Mouse (Mus musculus): Measurements from ENCODE around the gene Hdac5. TPM values are rescaled to one million over a fixed set of nuclear protein-coding genes. Genes with fewer than 3 reads are reported as not detected.
"Not testable (repeated sequence)": the region's sequence is repeated elsewhere in the genome, so short reads cannot be mapped to it uniquely, and the experiment has no call there.

The Hdac5 gene
- polyA plus RNA-seq, 1 experiment from 2014 or later = 45.4 TPM

GRCm38 (mm10) chr11:102167539-102167938 is 62.4 kb downstream of the Hdac5 start:
- Histone ChIP-seq H3K9ac (ENCODE audit: low read length) (no peak overlapping the region), H3K27me3 (replicated peaks; ENCODE audit: control insufficient read depth, insufficient read depth, low read length) (no peaks in the 10 kb centered on the region), H3K4me2 (ENCODE audit: low read length) (no peak overlapping the region), H3K9me3 (ENCODE audit: control insufficient read depth, low read length) (no peaks in the 10 kb centered on the region), H3K36me3 (ENCODE audit: control insufficient read depth, insufficient read depth, low read length) (peaks cover 77% of the 10 kb centered on the region), H3K27ac (ENCODE audit: low read depth) (no peak overlapping the region), H3K4me3 (ENCODE audit: low read depth, low read length) (no peak overlapping the region), H3K4me1 (replicated peaks; ENCODE audit: control insufficient read depth, insufficient read depth, low read length) (no peaks in the 10 kb centered on the region)
- DNase-seq (ENCODE audit: low spot score) (no peak), ATAC-seq (replicated peaks; ENCODE audit: low FRiP score, low TSS enrichment, low read depth) (no peak)
- WGBS = 84% methylated on average over 5 of the region's 5 CpGs

- Histone ChIP-seq H3K9me3 (ENCODE audit: control insufficient read depth, low read length) (no peaks in the 10 kb centered on the region), H3K9ac (ENCODE audit: low read length) (no peak overlapping the region), H3K27me3 (replicated peaks; ENCODE audit: control insufficient read depth, insufficient read depth, low read length) (no peaks in the 10 kb centered on the region), H3K4me2 (ENCODE audit: low read length) (no peak overlapping the region), H3K4me3 (ENCODE audit: low read depth, low read length) (no peak overlapping the region), H3K4me1 (replicated peaks; ENCODE audit: control insufficient read depth, insufficient read depth, low read length) (no peaks in the 10 kb centered on the region), H3K27ac (ENCODE audit: low read depth) (no peak overlapping the region), H3K36me3 (ENCODE audit: control insufficient read depth, insufficient read depth, low read length) (peaks cover 87% of the 10 kb centered on the region)
- no peak for ATAC-seq (replicated peaks; ENCODE audit: low FRiP score, low TSS enrichment, low read depth)
- no peak for DNase-seq (ENCODE audit: low spot score)
- WGBS = 29% methylated on average over 6 of the region's 6 CpGs
These were observed 63.8 kb downstream of the Hdac5 start for GRCm38 (mm10) chr11:102165971-102166722.

GRCm38 (mm10) chr11:102159781-102160180 is 70.2 kb downstream of the Hdac5 start:
- ATAC-seq (replicated peaks; ENCODE audit: low FRiP score, low TSS enrichment, low read depth) (no peak), DNase-seq (ENCODE audit: low spot score) (no peak)
- H3K9ac ChIP-seq (ENCODE audit: low read length) = no peak overlapping the region
- H3K27ac ChIP-seq (ENCODE audit: low read depth) = no peak overlapping the region
- no peak overlapping the region for H3K4me3 ChIP-seq (ENCODE audit: low read depth, low read length)
- no peak overlapping the region for H3K4me2 ChIP-seq (ENCODE audit: low read length)
- H3K9me3 ChIP-seq (ENCODE audit: control insufficient read depth, low read length) = no peaks in the 10 kb centered on the region
- peaks cover 40% of the 10 kb centered on the region for H3K36me3 ChIP-seq (ENCODE audit: control insufficient read depth, insufficient read depth, low read length)
- 0 out of 2 replicates have a peak, but pooled peaks cover 8% of the 10 kb centered on the region for H3K4me1 ChIP-seq (replicated peaks; ENCODE audit: control insufficient read depth, insufficient read depth, low read length)
- no peaks in the 10 kb centered on the region for H3K27me3 ChIP-seq (replicated peaks; ENCODE audit: control insufficient read depth, insufficient read depth, low read length)
- WGBS = 78% methylated on average over 5 of the region's 5 CpGs

GRCm38 (mm10) chr11:102158024-102158423 is 71.9 kb downstream of the Hdac5 start:
- H3K27me3 ChIP-seq (replicated peaks; ENCODE audit: control insufficient read depth, insufficient read depth, low read length); H3K4me2 ChIP-seq (ENCODE audit: low read length); H3K4me3 ChIP-seq (ENCODE audit: low read depth, low read length); H3K9ac ChIP-seq (ENCODE audit: low read length); ATAC-seq (replicated peaks; ENCODE audit: low FRiP score, low TSS enrichment, low read depth); H3K9me3 ChIP-seq (ENCODE audit: control insufficient read depth, low read length); DNase-seq (ENCODE audit: low spot score); H3K4me1 ChIP-seq (replicated peaks; ENCODE audit: control insufficient read depth, insufficient read depth, low read length); H3K27ac ChIP-seq (ENCODE audit: low read depth): not testable (repeated sequence)
- H3K36me3 ChIP-seq (ENCODE audit: control insufficient read depth, insufficient read depth, low read length) = peaks cover 39% of the 10 kb centered on the region
- 84% methylated on average over 2 of the region's 2 CpGs for WGBS

- 0 out of 2 replicates have a peak, but pooled peaks cover 8% of the 10 kb centered on the region for H3K4me1 ChIP-seq (replicated peaks; ENCODE audit: control insufficient read depth, insufficient read depth, low read length)
- DNase-seq (ENCODE audit: low spot score) (no peak), ATAC-seq (replicated peaks; ENCODE audit: low FRiP score, low TSS enrichment, low read depth) (no peak; the same call in 1 of the 2 replicates)
- 29% methylated on average over 1 of the region's 1 CpGs for WGBS
- peak overlapping the region; percentile 58 for H3K4me3 ChIP-seq (ENCODE audit: low read depth, low read length)
- no peaks in the 10 kb centered on the region for H3K27me3 ChIP-seq (replicated peaks; ENCODE audit: control insufficient read depth, insufficient read depth, low read length)
- H3K9ac ChIP-seq (ENCODE audit: low read length) = no peak overlapping the region
- H3K4me2 ChIP-seq (ENCODE audit: low read length) = peak overlapping the region; percentile 81
- no peak overlapping the region for H3K27ac ChIP-seq (ENCODE audit: low read depth)
- peaks cover 32% of the 10 kb centered on the region for H3K36me3 ChIP-seq (ENCODE audit: control insufficient read depth, insufficient read depth, low read length)
- no peaks in the 10 kb centered on the region for H3K9me3 ChIP-seq (ENCODE audit: control insufficient read depth, low read length)
These were observed 73.2 kb downstream of the Hdac5 start for GRCm38 (mm10) chr11:102156786-102157089.

- H3K9me3 ChIP-seq (ENCODE audit: control insufficient read depth, low read length) = no peaks in the 10 kb centered on the region
- H3K27ac ChIP-seq (ENCODE audit: low read depth) = peak within 1 kb of the TSS; percentile 58; the same call in 1 of the 2 replicates
- peak within 1 kb of the TSS; percentile 49 for H3K9ac ChIP-seq (ENCODE audit: low read length)
- under 1% methylated on average over 37 of the region's 37 CpGs for WGBS
- H3K27me3 ChIP-seq (replicated peaks; ENCODE audit: control insufficient read depth, insufficient read depth, low read length) = no peaks in the 10 kb centered on the region
- peak within 1 kb of the TSS; percentile 58 for H3K4me3 ChIP-seq (ENCODE audit: low read depth, low read length)
- DNase-seq (ENCODE audit: low spot score) = peak; percentile 93
- peak; percentile 71 for ATAC-seq (replicated peaks; ENCODE audit: low FRiP score, low TSS enrichment, low read depth)
- peak within 1 kb of the TSS; percentile 81 for H3K4me2 ChIP-seq (ENCODE audit: low read length)
- 0 out of 2 replicates have a peak, but pooled peaks cover 8% of the 10 kb centered on the region for H3K4me1 ChIP-seq (replicated peaks; ENCODE audit: control insufficient read depth, insufficient read depth, low read length)
- peaks cover 28% of the 10 kb centered on the region for H3K36me3 ChIP-seq (ENCODE audit: control insufficient read depth, insufficient read depth, low read length)
These were observed 73.8 kb downstream of the Hdac5 start, which contains the start of gene Tmem101 for GRCm38 (mm10) chr11:102156039-102156785. Tmem101 (minus strand) TSS chr11:102156404.

- Histone ChIP-seq H3K9me3 (ENCODE audit: control insufficient read depth, low read length) (no peaks in the 10 kb centered on the region), H3K36me3 (ENCODE audit: control insufficient read depth, insufficient read depth, low read length) (no peaks in the 10 kb centered on the region), H3K4me2 (ENCODE audit: low read length) (no peak overlapping the region), H3K27ac (ENCODE audit: low read depth) (no peak overlapping the region), H3K4me3 (ENCODE audit: low read depth, low read length) (peak overlapping the region; percentile 13; the same call in 1 of the 2 replicates), H3K4me1 (replicated peaks; ENCODE audit: control insufficient read depth, insufficient read depth, low read length) (peaks cover 8% of the 10 kb centered on the region), H3K27me3 (replicated peaks; ENCODE audit: control insufficient read depth, insufficient read depth, low read length) (peaks cover 54% of the 10 kb centered on the region), H3K9ac (ENCODE audit: low read length) (no peak overlapping the region)
- WGBS = 10% methylated on average over 34 of the region's 34 CpGs
- DNase-seq (ENCODE audit: low spot score) (no peak), ATAC-seq (replicated peaks; ENCODE audit: low FRiP score, low TSS enrichment, low read depth) (no peak)
These were observed 82.6 kb downstream of the Hdac5 start for GRCm38 (mm10) chr11:102147213-102147989.

GRCm38 (mm10) chr11:102146531-102146930 is 83.4 kb downstream of the Hdac5 start:
- Histone ChIP-seq H3K27ac (ENCODE audit: low read depth) (no peak overlapping the region), H3K4me2 (ENCODE audit: low read length) (peak overlapping the region; percentile 49), H3K9ac (ENCODE audit: low read length) (no peak overlapping the region), H3K27me3 (replicated peaks; ENCODE audit: control insufficient read depth, insufficient read depth, low read length) (peaks cover 54% of the 10 kb centered on the region), H3K4me3 (ENCODE audit: low read depth, low read length) (peak overlapping the region; percentile 17), H3K9me3 (ENCODE audit: control insufficient read depth, low read length) (no peaks in the 10 kb centered on the region), H3K36me3 (ENCODE audit: control insufficient read depth, insufficient read depth, low read length) (no peaks in the 10 kb centered on the region), H3K4me1 (replicated peaks; ENCODE audit: control insufficient read depth, insufficient read depth, low read length) (peaks cover 8% of the 10 kb centered on the region)
- 13% methylated on average over 17 of the region's 17 CpGs for WGBS
- ATAC-seq (replicated peaks; ENCODE audit: low FRiP score, low TSS enrichment, low read depth) = no peak
- DNase-seq (ENCODE audit: low spot score) = no peak
